Mouse (Mus musculus): ENCODE measurements around the gene Zbtb38. TPM values are rescaled to one million over a fixed set of nuclear protein-coding genes. Genes with fewer than 3 reads are reported as not detected.

Zbtb38 gene
- polyA plus RNA-seq, 1 experiment from 2014 or later: 21.0 TPM

- no peaks in the 10 kb centered on the region for H3K27me3 ChIP-seq (replicated peaks; ENCODE audit: control insufficient read depth, insufficient read depth, low read length)
- H3K9ac ChIP-seq (ENCODE audit: low read length): no peak overlapping the region
- ATAC-seq (replicated peaks; ENCODE audit: low FRiP score, low TSS enrichment, low read depth): no peak
- H3K4me2 ChIP-seq (ENCODE audit: low read length): no peak overlapping the region
- WGBS: 86% methylated on average over 10 of the region's 10 CpGs
- H3K9me3 ChIP-seq (ENCODE audit: control insufficient read depth, low read length): no peaks in the 10 kb centered on the region
- H3K36me3 ChIP-seq (ENCODE audit: control insufficient read depth, insufficient read depth, low read length): no peaks in the 10 kb centered on the region
- no peak for DNase-seq (ENCODE audit: low spot score)
- no peak overlapping the region for H3K4me3 ChIP-seq (ENCODE audit: low read depth, low read length)
- H3K4me1 ChIP-seq (replicated peaks; ENCODE audit: control insufficient read depth, insufficient read depth, low read length): peaks cover 12% of the 10 kb centered on the region
- H3K27ac ChIP-seq (ENCODE audit: low read depth): no peak overlapping the region
Measured at GRCm38 (mm10) chr9:96787797-96788196, 35.2 kb upstream of the Zbtb38 start.

DNA sequence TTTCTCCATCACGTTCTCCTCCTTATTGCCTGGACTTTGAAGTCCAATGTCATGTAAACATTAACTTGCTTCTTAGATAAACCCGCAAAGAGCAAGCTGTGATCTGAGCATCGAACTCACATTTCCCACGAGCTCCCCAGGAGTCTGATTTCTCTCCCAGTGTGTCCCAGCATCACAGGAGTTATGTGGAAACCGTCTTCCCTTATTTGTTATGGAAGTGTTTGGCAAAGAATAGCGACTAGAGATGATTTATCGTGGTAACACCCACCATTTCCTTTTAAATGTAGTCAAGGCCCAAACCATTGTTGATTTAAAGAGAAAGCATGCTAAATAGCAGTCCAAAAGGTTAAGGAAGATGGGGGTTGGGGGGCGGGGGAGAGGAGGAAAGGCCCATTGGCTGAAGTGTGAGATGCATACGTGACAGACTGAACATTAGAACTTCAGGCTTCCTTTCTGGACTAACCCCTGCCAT is 33.3 kb upstream of the Zbtb38 start:
- ATAC-seq (replicated peaks; ENCODE audit: low FRiP score, low TSS enrichment, low read depth): no peak; the same call in 1 of the 2 replicates
- WGBS: 14% methylated on average over 9 of the region's 9 CpGs
- no peak overlapping the region for H3K4me2 ChIP-seq (ENCODE audit: low read length)

DNA sequence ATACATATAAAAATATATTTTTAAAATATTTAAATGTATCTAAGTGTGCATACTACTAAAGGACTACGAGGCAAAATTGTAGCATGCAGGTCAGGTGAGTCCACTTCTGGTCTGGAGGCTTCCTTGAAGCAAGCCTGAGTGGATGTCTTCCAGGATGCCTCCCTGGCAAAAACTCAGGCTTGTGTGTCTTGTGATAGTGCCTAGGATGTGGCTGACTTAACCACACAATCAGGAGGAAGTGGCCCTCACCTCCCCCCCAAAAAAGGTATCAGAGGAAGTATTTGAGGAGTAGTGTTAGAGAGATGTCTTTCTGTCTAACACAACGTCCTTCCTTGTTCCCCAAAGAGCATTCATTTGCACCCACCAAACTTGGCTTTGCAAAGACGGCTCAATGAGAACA is 32.6 kb upstream of the Zbtb38 start:
- H3K4me2 ChIP-seq (ENCODE audit: low read length): no peak overlapping the region
- ATAC-seq (replicated peaks; ENCODE audit: low FRiP score, low TSS enrichment, low read depth): no peak
- no peak overlapping the region for H3K27ac ChIP-seq (ENCODE audit: low read depth)

More for the DNA sequence above, 33.3 kb upstream of the Zbtb38 start:
- H3K4me3 ChIP-seq (ENCODE audit: low read depth, low read length): no peak overlapping the region
- no peak overlapping the region for H3K9ac ChIP-seq (ENCODE audit: low read length)
- DNase-seq (ENCODE audit: low spot score): peak; percentile 63
- H3K27me3 ChIP-seq (replicated peaks; ENCODE audit: control insufficient read depth, insufficient read depth, low read length): no peaks in the 10 kb centered on the region
- H3K4me1 ChIP-seq (replicated peaks; ENCODE audit: control insufficient read depth, insufficient read depth, low read length): peaks cover 12% of the 10 kb centered on the region
- no peaks in the 10 kb centered on the region for H3K36me3 ChIP-seq (ENCODE audit: control insufficient read depth, insufficient read depth, low read length)
- no peaks in the 10 kb centered on the region for H3K9me3 ChIP-seq (ENCODE audit: control insufficient read depth, low read length)
- no peak overlapping the region for H3K27ac ChIP-seq (ENCODE audit: low read depth)

DNA sequence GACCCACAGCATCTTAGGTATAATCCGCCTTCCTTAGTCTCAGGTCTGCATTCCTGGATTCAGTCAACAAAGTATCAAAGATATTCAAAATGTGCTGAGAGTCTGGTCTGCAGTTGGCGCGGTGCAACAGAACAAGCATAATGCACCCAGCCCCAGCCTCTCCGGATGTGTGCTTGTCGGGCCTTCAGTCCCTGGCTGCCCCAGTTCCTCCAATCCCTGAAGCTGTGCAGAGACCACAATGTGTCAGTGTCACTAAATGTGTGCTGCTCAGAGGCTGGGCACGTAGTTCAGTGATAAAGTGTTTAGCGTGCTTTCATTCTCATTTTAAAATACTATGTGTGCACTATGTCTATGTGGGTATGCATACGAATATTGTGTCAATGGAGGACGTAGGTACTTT is 31.0 kb upstream of the Zbtb38 start:
- H3K4me1 ChIP-seq (replicated peaks; ENCODE audit: control insufficient read depth, insufficient read depth, low read length): peaks cover 12% of the 10 kb centered on the region
- no peaks in the 10 kb centered on the region for H3K27me3 ChIP-seq (replicated peaks; ENCODE audit: control insufficient read depth, insufficient read depth, low read length)
- DNase-seq (ENCODE audit: low spot score): no peak
- no peaks in the 10 kb centered on the region for H3K36me3 ChIP-seq (ENCODE audit: control insufficient read depth, insufficient read depth, low read length)
- no peaks in the 10 kb centered on the region for H3K9me3 ChIP-seq (ENCODE audit: control insufficient read depth, low read length)
- no peak for ATAC-seq (replicated peaks; ENCODE audit: low FRiP score, low TSS enrichment, low read depth)
- H3K9ac ChIP-seq (ENCODE audit: low read length): no peak overlapping the region
- WGBS: 79% methylated on average over 9 of the region's 9 CpGs
- no peak overlapping the region for H3K4me2 ChIP-seq (ENCODE audit: low read length)
- H3K4me3 ChIP-seq (ENCODE audit: low read depth, low read length): no peak overlapping the region
- H3K27ac ChIP-seq (ENCODE audit: low read depth): no peak overlapping the region

More for the DNA sequence above, 32.6 kb upstream of the Zbtb38 start:
- DNase-seq (ENCODE audit: low spot score): no peak
- Histone ChIP-seq H3K27me3 (replicated peaks; ENCODE audit: control insufficient read depth, insufficient read depth, low read length) (no peaks in the 10 kb centered on the region), H3K9ac (ENCODE audit: low read length) (no peak overlapping the region), H3K4me1 (replicated peaks; ENCODE audit: control insufficient read depth, insufficient read depth, low read length) (peaks cover 12% of the 10 kb centered on the region), H3K36me3 (ENCODE audit: control insufficient read depth, insufficient read depth, low read length) (no peaks in the 10 kb centered on the region), H3K9me3 (ENCODE audit: control insufficient read depth, low read length) (no peaks in the 10 kb centered on the region), H3K4me3 (ENCODE audit: low read depth, low read length) (no peak overlapping the region)
- WGBS: 73% methylated on average over 3 of the region's 3 CpGs

DNA sequence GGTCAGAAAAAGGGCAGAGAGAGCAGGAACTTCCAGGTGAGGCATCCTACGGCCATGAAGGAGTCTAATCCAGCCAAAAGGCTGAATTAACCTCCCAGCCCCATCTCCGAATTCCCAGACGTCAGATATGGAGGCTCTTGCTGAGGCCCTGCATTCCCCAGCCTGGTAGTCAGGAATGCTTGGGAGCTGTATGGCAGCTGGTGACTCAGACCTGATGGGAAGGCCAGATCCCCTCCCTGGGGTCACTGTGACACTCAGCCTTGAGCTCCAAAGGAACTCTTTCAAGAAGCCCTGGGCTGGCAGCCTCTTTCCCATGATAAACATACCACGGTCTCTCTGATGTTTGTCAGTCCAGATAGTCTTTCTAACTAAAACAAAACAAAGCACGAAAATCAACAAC is 30.6 kb upstream of the Zbtb38 start:
- Histone ChIP-seq H3K27me3 (replicated peaks; ENCODE audit: control insufficient read depth, insufficient read depth, low read length) (no peaks in the 10 kb centered on the region), H3K4me3 (ENCODE audit: low read depth, low read length) (no peak overlapping the region), H3K4me2 (ENCODE audit: low read length) (no peak overlapping the region), H3K27ac (ENCODE audit: low read depth) (no peak overlapping the region), H3K9me3 (ENCODE audit: control insufficient read depth, low read length) (no peaks in the 10 kb centered on the region), H3K4me1 (replicated peaks; ENCODE audit: control insufficient read depth, insufficient read depth, low read length) (peaks cover 12% of the 10 kb centered on the region), H3K9ac (ENCODE audit: low read length) (no peak overlapping the region), H3K36me3 (ENCODE audit: control insufficient read depth, insufficient read depth, low read length) (no peaks in the 10 kb centered on the region)
- WGBS: 49% methylated on average over 5 of the region's 5 CpGs
- DNase-seq (ENCODE audit: low spot score) (no peak), ATAC-seq (replicated peaks; ENCODE audit: low FRiP score, low TSS enrichment, low read depth) (no peak)

DNA sequence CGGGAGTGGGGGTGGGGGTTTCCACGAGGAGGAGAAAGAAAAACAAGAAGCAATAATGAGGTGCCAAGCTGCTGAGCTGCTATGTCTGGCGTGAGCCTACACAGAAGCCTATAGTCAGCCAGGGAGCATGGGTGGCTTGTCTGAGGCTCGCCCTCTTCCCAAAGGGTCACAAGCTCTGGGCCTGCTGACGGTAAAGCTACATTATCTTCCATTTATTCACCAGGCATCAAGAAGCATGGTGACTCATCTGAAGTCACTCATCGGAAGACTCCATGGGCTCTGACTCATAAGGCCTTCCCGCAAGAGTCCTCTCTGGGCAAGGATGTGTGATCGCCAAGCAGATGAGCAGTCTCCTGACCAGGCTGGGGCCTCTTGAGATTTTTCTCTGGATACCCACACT is 29.4 kb upstream of the Zbtb38 start:
- Histone ChIP-seq H3K36me3 (ENCODE audit: control insufficient read depth, insufficient read depth, low read length) (no peaks in the 10 kb centered on the region), H3K27ac (ENCODE audit: low read depth) (no peak overlapping the region), H3K4me1 (replicated peaks; ENCODE audit: control insufficient read depth, insufficient read depth, low read length) (peaks cover 12% of the 10 kb centered on the region), H3K9ac (ENCODE audit: low read length) (no peak overlapping the region), H3K4me2 (ENCODE audit: low read length) (no peak overlapping the region), H3K27me3 (replicated peaks; ENCODE audit: control insufficient read depth, insufficient read depth, low read length) (no peaks in the 10 kb centered on the region), H3K9me3 (ENCODE audit: control insufficient read depth, low read length) (no peaks in the 10 kb centered on the region), H3K4me3 (ENCODE audit: low read depth, low read length) (no peak overlapping the region)
- WGBS: 80% methylated on average over 8 of the region's 8 CpGs
- DNase-seq (ENCODE audit: low spot score) (no peak), ATAC-seq (replicated peaks; ENCODE audit: low FRiP score, low TSS enrichment, low read depth) (no peak)

- H3K4me3 ChIP-seq (ENCODE audit: low read depth, low read length): no peak overlapping the region
- H3K27me3 ChIP-seq (replicated peaks; ENCODE audit: control insufficient read depth, insufficient read depth, low read length): no peaks in the 10 kb centered on the region
- no peaks in the 10 kb centered on the region for H3K9me3 ChIP-seq (ENCODE audit: control insufficient read depth, low read length)
- 8% methylated on average over 6 of the region's 6 CpGs for WGBS
- no peak overlapping the region for H3K9ac ChIP-seq (ENCODE audit: low read length)
- H3K4me1 ChIP-seq (replicated peaks; ENCODE audit: control insufficient read depth, insufficient read depth, low read length): no peaks in the 10 kb centered on the region
- no peaks in the 10 kb centered on the region for H3K36me3 ChIP-seq (ENCODE audit: control insufficient read depth, insufficient read depth, low read length)
- DNase-seq (ENCODE audit: low spot score): no peak
- no peak overlapping the region for H3K27ac ChIP-seq (ENCODE audit: low read depth)
- peak; percentile 58; the same call in 1 of the 2 replicates for ATAC-seq (replicated peaks; ENCODE audit: low FRiP score, low TSS enrichment, low read depth)
- no peak overlapping the region for H3K4me2 ChIP-seq (ENCODE audit: low read length)
Measured at GRCm38 (mm10) chr9:96773146-96773545, 20.5 kb upstream of the Zbtb38 start.

DNA sequence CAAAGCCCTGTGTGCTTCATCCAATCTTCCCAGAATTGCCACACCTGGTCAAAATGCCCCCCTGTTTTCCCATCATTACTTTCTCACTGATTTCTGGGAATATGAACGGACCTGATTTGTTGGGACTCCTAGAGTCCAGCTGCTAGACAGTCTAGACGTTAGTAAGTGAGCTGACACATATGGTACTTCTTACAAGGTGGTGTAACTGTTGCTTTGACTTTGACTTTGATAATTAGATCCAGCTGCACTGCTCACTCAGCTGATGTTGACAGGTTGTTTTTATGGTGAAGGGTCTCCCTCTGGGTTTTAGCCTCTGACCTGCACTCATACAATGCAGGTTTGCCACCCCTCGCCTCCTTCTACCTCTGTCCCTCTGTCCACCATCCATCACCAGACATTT is 17.8 kb upstream of the Zbtb38 start:
- ATAC-seq (replicated peaks; ENCODE audit: low FRiP score, low TSS enrichment, low read depth) (no peak), DNase-seq (ENCODE audit: low spot score) (no peak)
- no peak overlapping the region for H3K4me3 ChIP-seq (ENCODE audit: low read depth, low read length)
- 74% methylated on average over 3 of the region's 3 CpGs for WGBS
- peaks cover 3% of the 10 kb centered on the region; the same call in 1 of the 2 replicates for H3K4me1 ChIP-seq (replicated peaks; ENCODE audit: control insufficient read depth, insufficient read depth, low read length)
- no peaks in the 10 kb centered on the region for H3K36me3 ChIP-seq (ENCODE audit: control insufficient read depth, insufficient read depth, low read length)
- H3K9me3 ChIP-seq (ENCODE audit: control insufficient read depth, low read length): no peaks in the 10 kb centered on the region
- H3K27me3 ChIP-seq (replicated peaks; ENCODE audit: control insufficient read depth, insufficient read depth, low read length): no peaks in the 10 kb centered on the region
- no peak overlapping the region for H3K27ac ChIP-seq (ENCODE audit: low read depth)
- H3K9ac ChIP-seq (ENCODE audit: low read length): no peak overlapping the region
- H3K4me2 ChIP-seq (ENCODE audit: low read length): no peak overlapping the region

DNA sequence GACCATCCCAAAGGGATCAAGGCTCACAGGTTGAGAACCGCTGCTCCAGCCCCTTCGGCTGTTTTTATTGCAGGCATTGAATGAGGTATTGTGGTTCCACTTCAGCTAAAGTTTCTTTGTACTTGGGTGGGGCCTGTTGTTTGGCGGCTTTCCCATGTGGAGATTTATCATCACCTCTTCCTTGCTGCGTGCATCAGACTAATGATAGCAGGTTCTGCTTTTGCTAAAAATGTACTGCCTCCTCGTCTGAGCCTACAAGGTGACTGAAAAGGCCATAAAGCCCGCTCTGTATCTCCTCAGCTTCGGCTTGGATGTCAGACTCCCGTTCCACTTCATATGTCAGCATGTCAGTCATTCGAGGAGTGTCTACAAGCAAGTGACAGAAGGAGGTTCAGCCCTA is 17.0 kb upstream of the Zbtb38 start:
- ATAC-seq (replicated peaks; ENCODE audit: low FRiP score, low TSS enrichment, low read depth): no peak
- Histone ChIP-seq H3K9ac (ENCODE audit: low read length) (no peak overlapping the region), H3K27ac (ENCODE audit: low read depth) (no peak overlapping the region), H3K4me2 (ENCODE audit: low read length) (no peak overlapping the region), H3K4me3 (ENCODE audit: low read depth, low read length) (no peak overlapping the region), H3K27me3 (replicated peaks; ENCODE audit: control insufficient read depth, insufficient read depth, low read length) (no peaks in the 10 kb centered on the region), H3K4me1 (replicated peaks; ENCODE audit: control insufficient read depth, insufficient read depth, low read length) (peaks cover 6% of the 10 kb centered on the region; the same call in 1 of the 2 replicates), H3K9me3 (ENCODE audit: control insufficient read depth, low read length) (no peaks in the 10 kb centered on the region), H3K36me3 (ENCODE audit: control insufficient read depth, insufficient read depth, low read length) (no peaks in the 10 kb centered on the region)
- WGBS: 62% methylated on average over 9 of the region's 9 CpGs
- no peak for DNase-seq (ENCODE audit: low spot score)
